Mouse (Mus musculus) induced T-regulatory cell, adult 2 months (primary cell): Measurements from ENCODE around the gene Rassf8.

Source experiments
- DNase-seq: peaks from one replicate; pipeline ENCODE4 v3.0.0-alpha.2; 2012; ENCODE audit warnings: low read depth

Rassf8 gene

DNA sequence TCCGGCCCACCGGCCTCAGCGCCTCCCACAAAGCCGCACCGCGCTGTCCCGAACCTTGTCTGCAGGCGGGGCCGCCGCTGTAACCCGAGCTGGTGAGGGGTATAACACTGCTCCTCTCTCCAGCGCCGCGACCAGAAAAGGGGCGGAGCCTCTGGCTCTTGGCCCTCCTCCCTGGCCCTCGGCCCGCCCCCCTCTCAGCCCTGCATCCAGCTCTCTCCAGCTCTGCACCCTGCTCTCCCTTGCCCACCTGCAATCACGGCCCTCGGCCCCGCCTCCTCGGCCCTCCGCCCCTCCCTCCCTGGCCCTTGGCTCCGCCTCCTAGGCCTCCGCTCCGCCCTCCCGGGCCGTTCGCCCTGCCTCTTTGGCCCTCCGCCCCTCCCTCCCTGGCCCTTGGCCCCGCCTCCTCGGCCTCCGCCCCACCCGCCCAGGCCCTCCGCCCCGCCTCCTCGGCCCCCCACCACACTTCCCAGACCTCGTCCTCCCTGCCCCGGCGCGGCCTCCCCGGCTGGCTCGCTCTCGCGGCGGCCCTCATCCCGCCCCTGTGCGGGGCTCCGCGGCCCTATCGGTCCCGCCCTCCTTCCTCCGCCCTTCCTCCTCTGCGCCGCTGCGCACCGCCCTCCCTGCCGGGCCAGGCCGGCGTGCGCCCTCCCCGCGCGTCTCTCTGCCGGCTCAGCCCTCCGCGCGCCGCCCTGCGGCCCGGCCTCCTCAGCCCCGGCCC is at the start of gene Rassf8:
TSS of gene Rassf8 (plus strand) at position 617 of the 718 bp plus-strand sequence.
- peak; percentile 79 for DNase-seq

DNA sequence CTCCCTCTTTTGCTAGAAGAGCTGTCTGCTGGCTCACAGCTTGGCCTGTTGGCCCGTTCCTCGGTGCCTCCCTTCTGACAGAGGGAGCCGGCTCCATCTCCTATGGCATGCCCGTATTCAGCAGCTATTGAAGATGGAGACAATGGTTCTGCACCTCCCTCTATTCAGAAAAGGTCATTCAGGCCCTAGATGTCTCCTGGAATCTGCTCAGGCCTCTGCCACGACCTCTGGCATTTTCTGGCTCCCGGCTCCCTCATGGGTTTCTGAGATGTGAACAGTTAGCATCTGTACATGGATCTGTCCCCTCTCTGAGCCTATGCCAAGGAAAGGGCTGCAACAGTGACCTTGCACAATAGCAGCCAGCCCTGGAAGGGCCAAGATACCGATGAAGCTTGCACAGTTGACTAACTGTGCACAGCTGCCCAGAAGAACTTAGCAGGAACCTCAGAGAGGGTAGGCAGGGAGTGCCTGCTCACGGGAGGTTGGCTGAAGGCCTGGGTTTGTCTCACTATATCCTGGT is 45.5 kb upstream of the Rassf8 start:
- DNase-seq: no peak

DNA sequence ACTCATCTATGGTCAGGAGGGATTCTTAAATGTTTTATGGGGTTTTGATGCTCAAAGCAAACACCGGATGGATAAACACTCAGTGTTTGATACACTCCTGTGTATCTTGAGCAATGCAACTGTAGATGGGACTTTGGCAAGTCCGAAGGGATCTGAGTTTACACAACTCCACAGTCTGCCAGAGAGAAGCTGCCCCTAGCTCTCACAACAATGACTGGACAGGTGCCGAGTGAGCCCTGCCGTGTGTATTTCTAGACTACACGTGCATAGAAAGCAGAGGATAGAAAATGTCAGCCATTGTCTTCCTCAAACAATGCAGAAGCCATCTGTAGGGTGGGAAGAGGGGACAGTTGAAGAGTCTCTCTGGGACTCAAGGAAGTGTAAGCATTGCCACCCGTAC is 42.9 kb upstream of the Rassf8 start:
- no peak for DNase-seq

DNA sequence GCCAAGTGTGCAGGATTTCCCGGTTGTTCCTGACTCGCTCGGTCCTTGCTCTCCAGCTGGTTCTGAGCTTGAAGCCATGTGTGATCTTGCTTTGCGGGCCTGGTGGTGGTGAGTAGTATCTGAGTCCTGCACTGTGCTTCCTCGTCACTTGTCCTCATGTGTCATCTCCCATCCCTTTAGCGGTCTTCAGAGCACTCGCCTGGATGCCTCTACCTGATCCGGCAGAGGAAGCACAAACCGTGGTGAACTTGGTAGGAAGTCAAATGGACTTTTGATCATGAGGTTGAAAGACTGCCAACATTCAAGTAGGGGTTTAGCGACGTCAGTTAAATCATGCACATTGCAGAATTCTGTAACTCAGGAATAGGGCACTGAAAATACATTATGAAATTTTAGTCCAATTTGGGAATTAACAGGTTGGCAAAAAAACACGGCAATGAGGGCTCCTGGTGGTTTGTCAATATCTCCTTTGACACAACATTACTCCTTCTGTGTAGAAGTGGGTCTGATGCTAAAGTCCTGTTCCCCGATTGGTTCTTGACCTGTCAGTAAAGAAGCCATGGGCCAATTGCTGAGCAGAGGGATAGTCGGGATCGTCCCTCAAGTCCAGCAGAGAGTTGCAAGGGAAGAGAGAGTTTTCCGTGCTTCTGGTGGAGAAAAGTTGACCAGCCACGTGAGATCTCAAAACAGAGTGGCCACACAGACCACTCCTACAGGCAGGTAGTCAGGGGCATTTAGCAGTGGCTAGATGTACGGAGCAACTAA is 36.4 kb upstream of the Rassf8 start:
- no peak for DNase-seq

DNA sequence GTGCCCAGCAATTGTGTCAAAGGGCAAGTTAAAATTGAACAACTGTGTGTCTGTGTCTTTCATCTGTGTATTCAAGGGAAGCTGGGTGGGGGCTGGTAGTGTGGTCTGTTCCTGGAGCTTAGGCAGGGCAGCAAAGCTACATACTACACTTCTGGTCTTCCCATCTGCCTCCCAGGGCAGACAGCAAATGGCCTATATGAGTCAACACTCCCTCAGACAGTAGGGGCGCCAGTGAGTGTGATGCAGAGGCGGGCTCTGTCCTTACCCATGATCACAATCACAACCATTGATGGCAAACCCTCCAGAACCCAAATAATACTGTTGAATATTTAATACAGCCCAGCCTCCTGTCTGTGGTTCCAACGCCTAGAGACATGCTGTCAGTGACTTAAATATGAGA is 35.8 kb upstream of the Rassf8 start:
- no peak for DNase-seq

DNA sequence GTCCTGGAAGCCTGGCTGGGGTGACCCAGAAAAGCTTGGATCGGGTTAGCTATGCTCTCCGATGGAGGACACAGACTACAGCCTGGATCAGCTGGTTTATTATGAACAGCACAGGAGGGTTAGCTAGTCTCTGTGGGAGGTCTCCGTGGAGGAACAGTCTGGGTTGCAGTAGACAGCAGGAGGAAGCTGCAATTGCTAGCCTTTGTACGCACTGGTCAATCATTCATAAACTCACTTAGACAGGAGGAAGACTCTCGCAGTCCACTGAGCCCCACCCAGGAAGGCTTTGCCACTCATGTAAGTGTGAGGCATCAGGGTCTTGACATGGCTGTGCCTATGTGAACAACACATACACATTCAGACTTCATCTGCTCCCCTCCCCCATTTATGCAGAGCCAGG is 35.2 kb upstream of the Rassf8 start:
- no peak for DNase-seq

DNA sequence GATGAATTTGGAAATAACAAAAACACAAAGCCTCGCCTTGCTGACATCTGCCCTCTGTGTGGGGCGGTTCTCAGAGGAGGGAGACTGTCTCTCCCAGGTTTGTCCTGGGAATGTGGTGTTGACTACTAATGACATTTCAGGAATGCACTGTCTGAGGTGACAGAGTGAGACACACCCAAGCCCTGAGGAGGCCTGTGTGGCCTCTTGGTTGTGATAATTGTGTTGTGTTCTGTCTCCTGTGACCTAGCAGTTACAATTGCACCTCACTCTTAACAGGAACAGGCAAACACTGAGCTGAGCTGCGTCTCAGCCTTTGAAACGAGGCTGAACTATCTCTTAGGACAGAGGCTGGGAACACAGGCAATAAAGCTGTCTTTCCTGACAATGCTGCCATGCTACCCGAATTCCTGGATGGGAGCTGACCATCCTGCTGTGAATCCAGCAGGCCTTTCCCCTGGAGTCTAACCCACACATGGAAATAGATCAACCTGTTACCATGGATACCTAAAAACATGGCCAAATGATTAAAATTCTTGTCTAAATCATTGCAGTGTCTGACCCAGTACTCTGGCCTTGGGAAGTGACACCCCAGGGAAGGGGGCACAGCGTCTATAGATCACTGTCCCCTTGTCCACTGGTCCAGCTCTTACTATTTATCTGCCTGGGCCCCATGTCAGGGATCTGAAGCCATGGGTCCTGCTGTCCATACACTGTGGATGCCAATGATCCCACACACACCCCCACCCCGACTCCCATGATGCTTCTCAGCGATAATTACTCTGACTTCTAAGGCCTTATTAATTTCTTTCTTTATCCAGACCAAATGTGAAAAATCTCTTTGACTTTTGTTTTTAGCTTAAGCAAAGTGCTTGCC is 33.1 kb upstream of the Rassf8 start:
- no peak for DNase-seq

DNA sequence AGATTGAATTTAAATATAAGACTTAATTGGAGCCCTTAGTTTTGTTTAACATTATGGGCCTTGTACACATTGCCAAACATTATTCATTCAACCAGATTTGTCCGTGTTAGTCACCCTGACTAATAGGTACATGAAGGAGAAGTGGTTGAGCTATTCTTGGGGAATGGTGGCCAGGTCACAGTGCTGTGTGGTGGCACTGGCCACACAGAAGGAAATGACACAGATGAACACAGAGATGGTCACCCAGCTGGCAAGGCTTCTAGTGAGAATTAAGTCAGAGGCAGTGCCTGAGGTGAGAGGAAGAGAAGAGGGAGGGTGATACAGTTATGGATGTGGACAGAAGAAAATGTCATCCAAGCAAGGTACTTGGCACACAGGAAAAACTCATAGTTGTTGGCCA is 32.4 kb upstream of the Rassf8 start:
- DNase-seq: no peak

DNA sequence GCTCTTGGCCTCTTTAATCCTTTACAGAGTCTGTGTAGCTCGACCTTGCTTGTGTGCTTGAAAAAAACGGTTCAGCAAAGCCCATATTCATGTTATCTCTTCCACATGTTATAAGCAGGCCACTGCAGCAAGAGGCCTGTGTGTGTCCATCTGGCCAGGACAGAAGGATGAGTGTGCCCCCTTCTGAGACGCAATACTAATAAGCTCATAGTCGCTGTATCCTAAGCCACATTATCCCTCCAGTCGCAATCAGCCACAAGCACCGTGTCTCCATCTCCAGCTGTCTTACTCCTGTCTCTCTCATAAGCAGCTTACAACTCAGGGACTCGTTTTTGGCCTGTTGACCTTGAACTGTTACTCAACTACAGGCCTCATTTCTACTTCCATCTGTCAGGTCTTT is 24.0 kb upstream of the Rassf8 start:
- DNase-seq: no peak

DNA sequence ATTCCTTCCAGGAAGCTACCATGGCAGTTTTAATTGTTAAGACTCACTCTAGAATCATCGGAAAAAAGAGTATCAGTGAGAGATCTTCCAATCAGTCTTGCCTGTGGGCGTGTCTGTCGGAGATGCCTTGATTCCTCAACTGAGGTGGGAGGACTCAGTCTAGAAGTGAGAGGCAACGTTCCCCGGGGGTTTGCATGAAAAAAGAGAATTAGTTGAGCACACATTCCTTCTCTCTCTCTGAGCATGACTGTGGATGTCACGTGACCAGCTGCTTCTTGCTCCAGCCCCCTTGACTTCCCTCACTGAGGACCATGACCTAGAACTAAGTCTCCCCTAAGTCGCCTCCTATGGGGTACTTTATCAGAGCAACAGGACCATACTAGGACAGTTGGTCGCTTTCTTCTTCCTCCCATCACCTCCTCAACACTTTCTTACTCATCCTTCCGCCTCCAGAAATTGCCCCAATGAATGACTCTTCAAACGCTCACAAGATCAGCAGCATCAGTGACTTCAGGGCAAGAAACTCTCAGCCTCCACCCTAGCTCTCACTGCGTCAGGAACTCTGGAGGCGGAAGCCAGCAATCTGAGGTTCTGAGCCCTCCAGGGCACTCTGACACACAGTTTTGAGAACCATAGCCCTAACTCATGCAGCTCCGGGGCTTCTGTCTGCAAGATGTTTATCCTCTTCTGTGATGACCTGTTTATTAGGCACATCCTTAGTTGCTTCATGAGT is 23.3 kb upstream of the Rassf8 start:
- DNase-seq: no peak

DNA sequence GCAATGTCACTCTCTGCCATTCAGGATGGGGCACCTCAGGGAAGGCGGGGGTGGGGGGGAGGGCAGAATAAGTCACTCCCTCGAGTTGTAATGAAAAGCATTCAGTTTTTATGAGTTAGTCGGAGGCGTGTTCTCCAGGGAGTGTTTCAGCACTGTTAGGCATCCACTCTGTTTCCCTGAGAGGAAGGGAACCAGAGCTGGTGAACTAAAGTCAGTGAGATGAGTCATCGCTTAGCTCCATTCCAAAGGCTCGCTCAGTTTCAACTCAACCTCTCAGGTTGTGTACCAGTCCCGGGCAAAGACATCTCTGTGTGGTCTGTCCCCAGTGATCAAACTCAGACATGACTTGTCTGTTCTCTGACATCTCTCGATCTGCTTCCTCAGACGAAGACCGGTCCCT is 20.7 kb upstream of the Rassf8 start:
- DNase-seq: no peak

DNA sequence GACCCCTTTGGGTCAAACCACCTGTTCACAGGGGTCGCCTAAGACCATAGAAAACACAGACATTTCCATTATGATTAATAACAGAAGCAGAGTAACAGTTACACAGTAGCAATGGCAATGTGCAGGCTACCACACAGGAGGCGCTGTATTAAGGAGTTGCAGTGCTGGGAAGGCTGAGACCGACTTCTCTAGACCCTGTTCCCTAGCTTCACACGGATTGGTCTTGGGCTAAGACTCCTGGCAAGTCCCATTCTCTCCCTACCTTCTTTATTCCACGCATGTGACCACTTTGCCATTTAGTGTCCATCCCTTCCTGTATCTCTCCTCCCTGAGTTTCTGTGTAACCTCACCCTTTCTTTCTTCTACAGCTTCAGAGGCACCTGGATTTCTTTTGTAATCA is 19.6 kb upstream of the Rassf8 start:
- DNase-seq: no peak

DNA sequence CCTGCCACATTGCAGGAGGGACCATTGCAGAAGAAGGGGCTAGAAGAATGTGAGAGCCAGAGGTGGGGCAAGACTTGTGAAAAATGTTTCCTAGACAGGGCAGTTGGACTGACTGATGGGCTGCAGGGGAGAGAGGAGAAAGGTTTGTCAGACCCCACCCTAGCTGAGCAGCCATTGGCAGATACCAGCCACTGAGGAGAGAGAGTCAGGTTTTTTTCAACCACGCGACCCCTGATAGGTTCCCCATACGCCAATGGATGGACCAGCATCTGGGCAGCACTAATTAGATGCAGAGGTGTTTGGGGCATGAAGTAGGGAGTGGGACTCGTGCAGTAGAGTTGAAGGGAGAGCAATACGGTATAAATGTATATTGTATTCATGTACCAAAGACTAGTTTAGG is 13.7 kb upstream of the Rassf8 start:
- DNase-seq: no peak

DNA sequence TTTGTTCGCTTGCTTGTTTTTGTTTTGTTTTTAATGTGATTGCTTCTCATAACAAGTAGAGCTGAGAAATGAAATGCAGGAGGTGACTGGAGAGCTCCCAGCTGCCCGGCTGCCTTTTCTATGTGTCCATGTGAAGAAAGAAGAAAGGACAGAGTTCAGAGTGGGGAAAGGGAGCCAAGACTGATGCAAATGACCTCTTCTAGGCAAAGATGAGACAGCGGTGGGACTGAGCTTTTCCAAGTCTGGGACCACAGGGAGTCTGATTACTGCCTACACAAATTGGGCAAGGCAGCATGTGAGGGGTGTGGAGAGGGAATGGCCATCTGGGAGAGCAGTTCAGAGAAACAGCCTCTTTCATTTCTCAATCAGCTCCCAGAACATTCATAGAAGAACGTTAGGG is 13.3 kb upstream of the Rassf8 start:
- no peak for DNase-seq

DNA sequence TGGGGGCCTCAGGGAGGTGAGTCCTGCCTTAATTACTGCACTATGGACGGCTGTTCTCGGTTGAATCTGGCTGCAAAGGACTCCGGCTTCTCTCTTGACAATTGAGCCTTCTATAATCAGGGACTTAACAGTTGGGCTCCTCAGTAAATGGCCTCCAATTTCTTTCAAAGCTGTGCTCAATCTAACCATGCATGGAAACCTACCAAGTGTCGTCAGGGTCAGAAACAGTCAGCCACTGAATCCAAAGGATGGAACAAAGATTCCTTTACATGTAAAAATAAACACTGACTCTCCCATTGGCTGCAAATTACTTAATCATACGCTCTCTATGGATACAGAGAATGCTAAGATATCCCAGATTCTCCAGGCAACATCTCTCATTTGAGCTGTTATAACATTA is 12.6 kb upstream of the Rassf8 start:
- no peak for DNase-seq

DNA sequence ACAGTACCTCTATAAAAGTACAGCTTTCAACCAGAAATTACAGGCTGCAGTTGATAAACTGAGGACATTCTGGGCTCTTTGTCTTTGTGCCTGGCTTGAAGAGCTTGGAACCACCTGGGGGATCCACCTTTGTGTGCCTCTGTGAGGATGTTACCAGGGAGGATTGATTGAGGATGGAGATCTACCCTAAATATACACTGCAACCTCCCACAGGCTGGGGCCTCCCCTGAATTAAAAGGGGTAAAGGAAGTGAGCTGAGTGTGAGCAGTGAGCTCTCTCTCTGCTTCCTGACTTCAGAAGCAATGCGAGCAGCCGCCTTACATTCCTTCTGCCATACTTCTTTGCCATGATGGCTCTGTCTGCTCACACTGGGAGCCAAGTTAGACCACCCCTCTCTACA is 10.4 kb upstream of the Rassf8 start:
- DNase-seq: peak; percentile 20

DNA sequence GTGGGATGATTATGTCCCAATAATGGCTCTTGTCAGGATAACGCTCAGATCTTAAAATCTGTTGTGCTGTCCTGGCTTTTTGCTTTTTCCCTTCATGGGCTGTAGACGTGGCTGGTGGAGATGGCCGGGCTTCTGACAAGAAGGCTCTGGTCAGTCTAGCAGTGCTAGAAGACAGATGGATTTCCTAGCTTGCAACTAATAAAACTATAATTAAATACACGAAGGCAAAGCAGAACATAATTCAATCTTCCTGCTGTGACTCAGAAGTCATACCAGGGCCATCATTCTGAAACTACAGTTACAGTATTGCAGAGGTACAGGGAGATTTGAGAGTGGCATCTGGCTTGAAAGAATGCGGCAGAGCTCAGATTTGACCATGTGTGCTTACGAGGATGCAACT is 7.3 kb upstream of the Rassf8 start:
- DNase-seq: no peak

DNA sequence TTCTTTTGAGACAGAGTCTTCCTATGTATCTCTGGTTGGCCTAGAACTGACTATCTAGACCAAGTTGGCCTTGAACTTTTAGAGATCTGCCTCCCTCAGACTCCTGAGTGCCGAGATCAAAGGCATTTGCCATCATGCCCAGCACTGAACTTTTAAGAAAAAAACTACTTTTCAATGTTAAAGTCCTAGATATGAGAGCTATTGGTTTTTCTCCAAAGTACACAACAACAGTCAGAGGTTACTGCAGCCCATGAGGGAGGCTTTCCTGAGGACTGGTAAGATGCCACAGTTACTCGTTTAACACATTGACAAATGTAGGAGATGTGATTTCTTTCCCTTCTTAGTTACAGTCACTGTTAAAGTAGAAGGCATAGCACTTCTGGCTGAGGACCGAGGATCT is 6.5 kb upstream of the Rassf8 start:
- DNase-seq: no peak

DNA sequence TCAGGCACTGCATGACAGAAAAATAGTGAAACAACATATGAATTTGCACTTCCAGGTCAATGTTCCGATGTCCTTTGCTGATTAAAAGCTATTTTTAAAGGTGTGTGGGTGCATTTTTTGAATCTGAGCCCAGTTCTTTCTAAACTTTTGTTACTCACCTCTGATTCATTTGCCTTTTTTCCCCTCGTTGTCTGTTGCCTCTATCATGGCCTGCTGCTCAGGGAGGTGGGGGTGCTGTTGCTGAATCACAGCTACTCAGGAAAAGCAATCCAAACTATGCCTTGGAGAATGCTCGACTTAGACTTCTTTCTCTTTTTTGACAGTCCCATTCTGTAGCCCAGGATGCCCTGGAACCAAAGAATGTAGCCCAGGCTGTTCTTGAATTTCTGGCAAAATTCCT is 1.3 kb upstream of the Rassf8 start:
- no peak for DNase-seq

DNA sequence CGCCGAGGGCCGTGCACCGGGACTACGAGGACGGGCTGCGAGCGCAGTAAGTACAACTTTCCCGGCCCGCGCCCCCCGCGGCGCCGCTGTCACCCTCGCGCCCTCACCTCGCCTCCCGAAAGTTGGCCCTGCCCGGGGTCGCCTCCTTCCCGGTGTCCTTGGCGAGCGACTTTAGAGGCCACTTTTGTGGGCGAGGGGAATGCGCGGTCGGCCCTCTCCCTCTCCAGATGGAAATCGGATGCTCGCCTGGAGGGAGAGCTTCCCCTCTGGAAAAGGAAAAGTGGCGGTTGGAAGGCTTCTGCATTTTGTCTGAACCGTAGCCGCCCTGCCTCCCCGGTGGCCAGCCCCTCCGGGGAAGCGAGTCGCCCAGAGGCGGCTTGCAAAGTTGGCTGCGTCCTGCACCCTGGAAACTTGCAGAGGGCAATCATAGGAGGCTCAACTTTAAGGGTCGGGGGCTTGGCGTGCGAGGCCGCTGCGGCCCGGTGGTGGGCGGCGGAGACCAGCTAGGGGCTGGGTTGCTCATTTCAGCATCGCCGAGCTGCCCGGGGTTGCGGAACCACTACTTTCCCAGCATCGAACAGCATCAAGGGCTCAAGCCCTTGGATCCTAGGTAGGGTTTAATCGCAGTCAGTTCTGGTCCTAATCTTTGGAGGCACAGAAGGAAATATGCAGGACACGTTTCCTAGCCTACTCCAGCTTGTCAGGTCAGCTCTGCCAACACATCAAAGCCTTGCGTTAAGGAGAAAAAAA is 548 bp downstream of the Rassf8 start:
- DNase-seq: peak; percentile 39
